Mouse (Mus musculus) midbrain, embryonic 13.5 days (tissue): Measurements from ENCODE around the gene Acot4. TPM values are rescaled to one million over a fixed set of nuclear protein-coding genes. Genes with fewer than 3 reads are reported as not detected.
A peak's percentile ranks its signal among the peaks of the same experiment; 100 is the strongest.
"Not testable (repeated sequence)": the region's sequence is repeated elsewhere in the genome, so short reads cannot be mapped to it uniquely, and the experiment has no call there.

Experiments used
- ATAC-seq: fragments of 200-750 bp; cut with Nextera tagmentation; 2 replicates; pipeline ENCODE4 v1.8.0; 2017; ENCODE audit warnings: mild to moderate bottlenecking, moderate TSS enrichment, moderate library complexity
- H3K27ac ChIP-seq: fragments of 300-500 bp; sonication (generic); 2 replicates; pipeline ENCODE4 v1.5.1; 2015; ENCODE audit warnings: inconsistent platforms, mild to moderate bottlenecking, moderate library complexity
- H3K27me3 ChIP-seq: fragments of 300-500 bp; sonication (generic); 2 replicates; pipeline ENCODE4 v1.6.1; 2015; ENCODE audit warnings: mild to moderate bottlenecking, inconsistent platforms
- H3K36me3 ChIP-seq: fragments of 300-500 bp; sonication (generic); 2 replicates; pipeline ENCODE4 v1.6.1; 2015; ENCODE audit warnings: mild to moderate bottlenecking, inconsistent platforms
- H3K4me1 ChIP-seq: fragments of 300-500 bp; sonication (generic); replicated peaks from 2 replicates; pipeline ENCODE4 v1.6.1; 2015; ENCODE audit warnings: inconsistent platforms
- H3K4me2 ChIP-seq: fragments of 300-500 bp; sonication (generic); replicated peaks from 2 replicates; pipeline ENCODE4 v1.6.1; 2015; ENCODE audit warnings: moderate library complexity, mild to moderate bottlenecking, inconsistent platforms
- H3K4me3 ChIP-seq: fragments of 300-500 bp; sonication (generic); replicated peaks from 2 replicates; pipeline ENCODE4 v1.5.1; 2015; ENCODE audit warnings: mild to moderate bottlenecking, inconsistent platforms
- H3K9ac ChIP-seq: fragments of 300-500 bp; sonication (generic); replicated peaks from 2 replicates; pipeline ENCODE4 v1.6.1; 2015; ENCODE audit warnings: mild to moderate bottlenecking, inconsistent platforms
- H3K9me3 ChIP-seq: fragments of 300-500 bp; sonication (generic); 2 replicates; pipeline ENCODE4 v1.6.1; 2016; ENCODE audit warnings: mild to moderate bottlenecking, inconsistent platforms
- WGBS: fragments of 180-500 bp; shearing (Covaris S2); methylation state at CpG from one replicate; pipeline ENCODE4 v1.1.7; 2015; 5-methylcytosine and 5-hydroxymethylcytosine counted together
- polyA plus RNA-seq: library from polyadenylated mRNA; unstranded; fragments of >200 nt; fragmentation: Nextera tagmentation; extraction: Ambion mirVana; gene quantifications from 2 replicates; pipeline ENCODE4 v1.2.1, GENCODE M21; 2015

Acot4 gene
- polyA plus RNA-seq, 1 experiment from 2014 or later, result 0.05 TPM

- peak; percentile 81 for ATAC-seq
- Histone ChIP-seq H3K27ac (peak overlapping the region; percentile 78), H3K4me3 (peak overlapping the region; percentile 47), H3K4me2 (peak overlapping the region; percentile 59), H3K27me3 (no peaks in the 10 kb centered on the region), H3K36me3 (peaks cover 3% of the 10 kb centered on the region; the same call in 1 of the 2 replicates), H3K9me3 (no peaks in the 10 kb centered on the region), H3K4me1 (peaks cover 36% of the 10 kb centered on the region), H3K9ac (peak overlapping the region; percentile 54; the same call in 1 of the 2 replicates)
- 11% methylated on average over 12 of the region's 12 CpGs for WGBS
These were observed 26.7 kb upstream of the Acot4 start for GRCm38 (mm10) chr12:84011251-84012040.

DNA sequence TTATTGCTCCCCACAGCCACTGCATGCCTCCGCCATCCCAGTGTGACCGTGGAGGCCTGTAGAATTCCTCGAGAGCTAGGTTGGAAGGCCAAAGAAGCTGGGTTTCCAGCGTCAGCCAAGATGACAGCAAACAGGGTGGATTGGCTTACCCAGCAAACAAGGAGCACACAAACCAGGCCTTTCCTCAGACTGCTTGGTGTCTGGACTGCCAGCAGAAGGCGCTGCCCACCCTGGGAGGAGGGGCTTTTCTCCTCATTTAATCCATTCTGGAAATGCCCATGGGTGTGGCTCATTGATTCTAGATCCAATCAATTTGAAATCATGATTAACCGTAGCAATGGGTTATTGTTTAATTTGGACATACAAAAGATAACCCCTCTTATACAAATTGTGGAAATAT lies 25.0 kb upstream of the Acot4 start:
- no peaks in the 10 kb centered on the region for H3K9me3 ChIP-seq
- H3K9ac ChIP-seq, result no peak overlapping the region
- WGBS, result 60% methylated on average over 6 of the region's 6 CpGs
- H3K27ac ChIP-seq, result peak overlapping the region; percentile 47; the same call in 1 of the 2 replicates
- 0 out of 2 replicates have a peak overlapping the region, but pooled peaks have one; percentile 2 for H3K4me2 ChIP-seq
- H3K4me3 ChIP-seq, result no peak overlapping the region
- peaks cover 36% of the 10 kb centered on the region for H3K4me1 ChIP-seq
- H3K36me3 ChIP-seq, result peaks cover 3% of the 10 kb centered on the region; the same call in 1 of the 2 replicates
- no peaks in the 10 kb centered on the region for H3K27me3 ChIP-seq
- ATAC-seq, result no peak

DNA sequence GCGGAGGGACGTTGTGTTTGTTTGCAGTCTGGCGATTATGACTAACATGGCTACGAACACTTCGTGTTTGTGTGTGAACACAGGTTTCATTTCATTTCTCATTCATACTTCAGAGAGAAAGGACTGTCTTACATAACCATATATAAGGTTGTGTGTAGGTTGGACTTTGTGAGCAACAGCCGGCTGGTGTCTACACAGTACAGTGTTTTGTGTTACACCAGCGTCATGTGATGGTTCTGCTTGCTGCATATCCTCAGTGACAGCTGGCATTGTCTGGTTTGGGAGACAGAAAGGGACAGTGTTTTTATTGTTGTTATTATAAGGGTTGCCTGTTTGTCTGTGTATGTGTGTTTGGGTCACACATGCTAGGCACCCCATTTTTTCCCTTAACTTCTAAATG lies 24.5 kb upstream of the Acot4 start:
- Histone ChIP-seq H3K4me1 (peaks cover 31% of the 10 kb centered on the region), H3K4me3 (no peak overlapping the region), H3K27ac (no peak overlapping the region), H3K9ac (no peak overlapping the region), H3K9me3 (no peaks in the 10 kb centered on the region), H3K4me2 (no peak overlapping the region), H3K36me3 (peaks cover 5% of the 10 kb centered on the region; the same call in 1 of the 2 replicates), H3K27me3 (no peaks in the 10 kb centered on the region)
- no peak for ATAC-seq
- WGBS, result 92% methylated on average over 7 of the region's 7 CpGs

GRCm38 (mm10) chr12:84020528-84020927 lies 17.7 kb upstream of the Acot4 start:
- not testable (repeated sequence) for ATAC-seq, H3K9ac ChIP-seq, H3K27ac ChIP-seq, H3K9me3 ChIP-seq, H3K36me3 ChIP-seq, H3K4me1 ChIP-seq, H3K4me3 ChIP-seq, H3K4me2 ChIP-seq, H3K27me3 ChIP-seq
- 68% methylated on average over 7 of the region's 7 CpGs for WGBS

- H3K4me1 ChIP-seq, H3K9me3 ChIP-seq, H3K9ac ChIP-seq, H3K27ac ChIP-seq, H3K4me2 ChIP-seq, H3K27me3 ChIP-seq, H3K36me3 ChIP-seq, ATAC-seq, H3K4me3 ChIP-seq: not testable (repeated sequence)
- WGBS, result 97% methylated on average over 4 of the region's 4 CpGs
These were observed 15.9 kb upstream of the Acot4 start for GRCm38 (mm10) chr12:84022266-84022665.

- no peaks in the 10 kb centered on the region for H3K4me1 ChIP-seq
- no peak for ATAC-seq
- H3K9ac ChIP-seq, result no peak overlapping the region
- no peaks in the 10 kb centered on the region for H3K27me3 ChIP-seq
- H3K36me3 ChIP-seq, result 0 out of 2 replicates have a peak, but pooled peaks cover 3% of the 10 kb centered on the region
- no peak overlapping the region for H3K27ac ChIP-seq
- H3K9me3 ChIP-seq, result no peaks in the 10 kb centered on the region
- WGBS, result 87% methylated on average over 9 of the region's 9 CpGs
- no peak overlapping the region for H3K4me2 ChIP-seq
- H3K4me3 ChIP-seq, result no peak overlapping the region
These were observed 15.0 kb upstream of the Acot4 start for GRCm38 (mm10) chr12:84023052-84023745.

- ATAC-seq, result no peak
- no peaks in the 10 kb centered on the region for H3K9me3 ChIP-seq
- no peaks in the 10 kb centered on the region for H3K4me1 ChIP-seq
- H3K27ac ChIP-seq, result no peak overlapping the region
- H3K27me3 ChIP-seq, result no peaks in the 10 kb centered on the region
- H3K9ac ChIP-seq, result no peak overlapping the region
- H3K36me3 ChIP-seq, result no peaks in the 10 kb centered on the region
- H3K4me2 ChIP-seq, result no peak overlapping the region
- no peak overlapping the region for H3K4me3 ChIP-seq
- WGBS, result 82% methylated on average over 7 of the region's 7 CpGs
These were observed 12.3 kb upstream of the Acot4 start for GRCm38 (mm10) chr12:84025888-84026287.

DNA sequence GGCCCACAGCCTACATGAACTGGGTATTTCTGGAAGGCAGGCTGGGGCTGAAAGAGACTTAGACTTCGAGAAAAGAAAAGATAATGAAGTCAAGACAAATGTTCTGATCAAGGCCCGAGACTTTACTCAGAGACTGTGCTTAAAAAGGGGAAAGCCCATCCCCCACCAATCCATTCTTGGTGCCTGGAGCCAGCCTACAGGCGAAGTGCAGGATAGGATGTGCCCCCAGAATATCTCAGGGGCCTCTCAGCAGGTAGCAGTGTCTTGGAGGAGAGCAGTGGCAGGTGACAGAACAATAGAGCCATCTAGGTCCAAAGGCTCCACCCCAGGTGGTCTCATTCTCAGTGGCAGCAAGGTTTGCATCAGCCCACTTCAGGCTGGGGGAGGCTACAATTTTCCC lies 9.9 kb upstream of the Acot4 start:
- ATAC-seq, H3K4me2 ChIP-seq, H3K9me3 ChIP-seq, H3K4me3 ChIP-seq, H3K27ac ChIP-seq, H3K27me3 ChIP-seq, H3K4me1 ChIP-seq, H3K9ac ChIP-seq, H3K36me3 ChIP-seq: not testable (repeated sequence)
- 39% methylated on average over 3 of the region's 3 CpGs for WGBS

- H3K9ac ChIP-seq, H3K9me3 ChIP-seq, H3K27me3 ChIP-seq, H3K4me2 ChIP-seq, H3K36me3 ChIP-seq, H3K27ac ChIP-seq, H3K4me3 ChIP-seq, H3K4me1 ChIP-seq, ATAC-seq: not testable (repeated sequence)
- WGBS, result 74% methylated on average over 1 of the region's 1 CpGs
These were observed 9.1 kb upstream of the Acot4 start for GRCm38 (mm10) chr12:84029043-84029442.

DNA sequence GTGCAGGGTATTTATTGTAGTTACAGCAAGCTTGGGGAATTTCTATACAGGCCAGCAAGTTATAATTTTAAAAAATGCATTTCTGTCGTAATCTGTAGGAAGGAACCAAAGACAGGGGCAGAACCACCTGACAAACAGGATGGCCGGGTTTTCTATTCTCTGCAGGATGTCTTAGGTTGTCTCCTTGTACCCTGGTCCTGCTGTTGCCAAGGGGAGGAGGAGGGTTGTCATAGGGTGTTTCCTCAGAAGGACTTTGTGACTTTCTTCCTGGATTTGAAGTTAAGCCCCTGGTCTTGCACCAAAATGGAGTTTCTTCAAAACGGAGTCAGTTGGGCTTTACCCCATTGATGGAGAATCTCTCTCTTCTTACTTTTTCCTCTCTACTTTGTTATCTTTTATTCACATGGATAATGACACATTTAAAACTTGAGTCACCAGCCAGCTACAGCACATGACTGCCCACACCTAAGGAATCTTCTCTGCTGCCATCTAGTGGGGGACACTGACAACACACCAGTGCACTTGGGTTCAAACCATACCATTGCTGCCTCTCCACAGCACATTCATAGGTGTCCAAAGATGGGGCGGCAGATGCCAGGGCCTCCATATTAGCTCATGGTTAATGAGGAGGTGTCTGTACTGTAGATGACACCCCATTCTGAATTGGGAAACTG lies 7.4 kb upstream of the Acot4 start:
- 64% methylated on average over 4 of the region's 4 CpGs for WGBS
- peak; percentile 81 for ATAC-seq
- Histone ChIP-seq H3K4me1 (no peaks in the 10 kb centered on the region), H3K9ac (no peak overlapping the region), H3K36me3 (no peaks in the 10 kb centered on the region), H3K27ac (no peak overlapping the region), H3K4me2 (no peak overlapping the region), H3K4me3 (no peak overlapping the region), H3K27me3 (no peaks in the 10 kb centered on the region), H3K9me3 (no peaks in the 10 kb centered on the region)

DNA sequence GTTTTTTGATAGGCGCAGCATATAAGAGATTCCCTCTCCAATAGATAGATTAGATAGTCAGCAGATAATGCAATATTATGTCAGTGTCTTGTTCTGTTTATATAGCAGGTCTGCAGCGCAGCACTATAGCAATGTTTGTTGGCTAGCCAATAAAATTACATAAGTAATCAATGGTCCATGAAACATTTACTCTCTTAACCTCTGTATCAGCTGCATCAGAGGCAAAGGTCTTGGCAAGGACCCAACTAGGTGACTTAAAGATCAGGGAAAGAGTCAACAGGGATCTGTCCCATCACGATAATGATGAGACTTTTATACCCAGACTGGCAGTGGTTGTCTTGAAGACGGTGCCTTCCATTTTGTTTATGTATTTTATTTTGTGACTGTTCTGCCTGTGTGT lies 5.3 kb upstream of the Acot4 start:
- 94% methylated on average over 4 of the region's 4 CpGs for WGBS
- H3K4me3 ChIP-seq, result no peak overlapping the region
- H3K4me2 ChIP-seq, result no peak overlapping the region
- H3K9me3 ChIP-seq, result no peaks in the 10 kb centered on the region
- no peak overlapping the region for H3K27ac ChIP-seq
- no peaks in the 10 kb centered on the region for H3K36me3 ChIP-seq
- no peak overlapping the region for H3K9ac ChIP-seq
- ATAC-seq, result no peak
- H3K27me3 ChIP-seq, result peaks cover 5% of the 10 kb centered on the region; the same call in 1 of the 2 replicates
- no peaks in the 10 kb centered on the region for H3K4me1 ChIP-seq

GRCm38 (mm10) chr12:84033302-84033701 lies 4.9 kb upstream of the Acot4 start:
- not testable (repeated sequence) for H3K36me3 ChIP-seq, H3K4me1 ChIP-seq, ATAC-seq, H3K4me3 ChIP-seq, H3K27ac ChIP-seq, H3K9ac ChIP-seq, H3K9me3 ChIP-seq, H3K4me2 ChIP-seq, H3K27me3 ChIP-seq
- 85% methylated on average over 2 of the region's 2 CpGs for WGBS
